17 mouse cellular contexts compared by ENCODE assay signal in the genomic region with DNA sequence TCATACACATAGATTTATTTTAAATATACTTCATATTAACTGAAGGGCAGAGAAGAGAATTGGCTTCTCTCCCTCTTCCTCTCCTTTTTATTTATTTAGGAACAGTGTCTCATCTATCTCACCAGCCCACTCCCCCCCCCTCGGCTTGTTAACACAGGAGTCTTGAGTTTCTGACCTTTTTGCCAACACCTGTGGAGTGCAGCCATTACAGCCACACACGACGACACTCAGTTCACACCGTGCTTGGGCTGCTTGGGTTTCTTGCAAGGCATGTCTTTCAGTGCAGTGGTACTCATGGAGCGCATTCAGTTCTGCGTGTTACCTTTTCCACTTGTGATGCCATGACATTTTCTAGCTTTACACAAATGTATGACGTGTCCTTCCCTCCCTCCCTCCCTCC. TPM values are rescaled to one million over a fixed set of nuclear protein-coding genes. Genes with fewer than 3 reads are reported as not detected.
"Had no signal": no experiment of that assay in that cellular context is flagged by ENCODE, and none has a peak within 500 bp of the region (broad histone marks: within the 10 kb centered on the region; RNA-seq: fewer than 3 reads in every experiment).

No protein-coding gene starts in this region.

- H3K27me3 ChIP-seq: midbrain, embryonic 13.5 days; midbrain, embryonic 15.5 days; neural tube, embryonic 12.5 days had no signal

- H3K36me3 ChIP-seq: midbrain, embryonic 13.5 days; midbrain, embryonic 15.5 days; neural tube, embryonic 12.5 days had no signal

- H3K9me3 ChIP-seq: megakaryocyte, embryonic 14.5 days; midbrain, embryonic 13.5 days; midbrain, embryonic 15.5 days; neural tube, embryonic 12.5 days had no signal

- H3K4me3 ChIP-seq: megakaryocyte, embryonic 14.5 days; midbrain, embryonic 13.5 days; midbrain, embryonic 15.5 days; neural tube, embryonic 12.5 days had no signal

- DNase-seq: lung, adult 18-20 months; lung, embryonic 14.5 days; lung, postnatal 10 days; lung, postnatal 4 days; right cerebral cortex, postnatal 14 days; spleen, adult 18-20 months; thymus, adult 2 months; thymus, postnatal 25 days; thymus, postnatal 4 days had no signal

- H3K27ac ChIP-seq: midbrain, embryonic 13.5 days; midbrain, embryonic 15.5 days; neural tube, embryonic 12.5 days had no signal

- H3K4me2 ChIP-seq: lung, embryonic 14.5 days; midbrain, embryonic 11.5 days; midbrain, embryonic 13.5 days; midbrain, embryonic 15.5 days; neural tube, embryonic 12.5 days had no signal

- H3K9ac ChIP-seq: lung, embryonic 14.5 days; midbrain, embryonic 13.5 days; midbrain, embryonic 15.5 days; neural tube, embryonic 12.5 days had no signal

- ATAC-seq: midbrain, embryonic 13.5 days; midbrain, embryonic 15.5 days had no signal

- H3K4me1 ChIP-seq: midbrain, embryonic 13.5 days; midbrain, embryonic 15.5 days; neural tube, embryonic 12.5 days had no signal

RNA-seq across cellular contexts. Expression of gene Slamf7, which starts 22.8 kb away (rescaled TPM):
- total RNA-seq: midbrain, postnatal 0 days had no signal
- polyA plus RNA-seq: lung, embryonic 14.5 days; midbrain, embryonic 11.5 days; midbrain, embryonic 13.5 days; midbrain, embryonic 15.5 days; midbrain, postnatal 0 days; neural tube, embryonic 12.5 days; neural tube, embryonic 14.5 days had no signal

RNA-seq across cellular contexts. Expression of gene Ly9, which starts 22.8 kb away (rescaled TPM):
- polyA plus RNA-seq: midbrain, embryonic 11.5 days; midbrain, embryonic 13.5 days; midbrain, postnatal 0 days; neural tube, embryonic 12.5 days; neural tube, embryonic 14.5 days; stomach, embryonic 14.5 days had no signal
